Mouse (Mus musculus) CH12.LX (cell line): ENCODE results near the gene Agxt.

Experiments used
- BHLHE40 ChIP-seq: IDR thresholded peaks from 2 replicates; pipeline ENCODE4 v1.6.1; 2011; ENCODE audit warnings: mild to moderate bottlenecking, low read depth, low read length, improper control_type of control experiment
- CHD1 ChIP-seq: IDR thresholded peaks from 2 replicates; pipeline ENCODE4 v1.6.1; 2012; ENCODE audit warnings: low read depth, low read length, improper control_type of control experiment, inconsistent platforms
- CTCF ChIP-seq, 2 experiments: IDR thresholded peaks in 1 of 2; conservative IDR thresholded peaks in 1 of 2; 2 replicates each; pipeline ENCODE4 v1.5.1; 2011 to 2012; ENCODE audit warnings: low read depth in 2 of 2, low read length in 2 of 2, improper control_type of control experiment in 1 of 2, inconsistent platforms in 1 of 2, mild to moderate bottlenecking in 1 of 2, moderate library complexity in 1 of 2
- EP300 ChIP-seq: IDR thresholded peaks from 2 replicates; pipeline ENCODE4 v1.6.1; 2011; ENCODE audit warnings: low read length, improper control_type of control experiment
- GABPA ChIP-seq: IDR thresholded peaks from 2 replicates; pipeline ENCODE4 v1.6.1; 2012; ENCODE audit warnings: low read depth, low read length, improper control_type of control experiment, inconsistent platforms; ENCODE audit not compliant: insufficient replicate concordance
- MAFK ChIP-seq: IDR thresholded peaks from 2 replicates; pipeline ENCODE4 v1.6.1; 2011; ENCODE audit warnings: low read length, improper control_type of control experiment; ENCODE audit not compliant: insufficient replicate concordance
- MXI1 ChIP-seq: IDR thresholded peaks from 2 replicates; pipeline ENCODE4 v1.6.1; 2011; ENCODE audit warnings: mild to moderate bottlenecking, low read depth, low read length, improper control_type of control experiment
- MYC ChIP-seq: IDR thresholded peaks from 2 replicates; pipeline ENCODE4 v1.6.1; 2011; ENCODE audit warnings: low read depth, mild to moderate bottlenecking, improper control_type of control experiment, low read length
- POLR2A ChIP-seq: IDR thresholded peaks from 2 replicates; pipeline ENCODE4 v1.6.1; 2011; ENCODE audit warnings: low read depth, mild to moderate bottlenecking, improper control_type of control experiment, low read length
- SIN3A ChIP-seq: IDR thresholded peaks from 2 replicates; pipeline ENCODE4 v1.6.1; 2012; ENCODE audit warnings: low read length, improper control_type of control experiment, inconsistent platforms
- USF1 ChIP-seq: IDR thresholded peaks from 2 replicates; pipeline ENCODE4 v1.6.1; 2014; ENCODE audit warnings: low read depth, mild to moderate bottlenecking, inconsistent platforms, low read length, improper control_type of control experiment
- ZKSCAN1 ChIP-seq: IDR thresholded peaks from 2 replicates; pipeline ENCODE4 v1.6.1; 2012; ENCODE audit warnings: low read depth, inconsistent platforms, low read length, improper control_type of control experiment, borderline replicate concordance

GRCm38 (mm10) chr1:93098956-93099355, 36.1 kb upstream of the Agxt start:
- TF ChIP-seq USF1 = no peak
- no peak for TF ChIP-seq GABPA
- no peak for TF ChIP-seq MYC
- TF ChIP-seq ZKSCAN1 = no peak
- TF ChIP-seq BHLHE40 = no peak
- no peak for TF ChIP-seq CTCF (conservative IDR thresholded peaks at IDR 0.05 in 1 of 2, IDR thresholded peaks at IDR 0.05 in 1 of 2; ENCODE audit: low read depth in 2 of 2, low read length in 2 of 2)
- TF ChIP-seq SIN3A = no peak
- no peak for TF ChIP-seq POLR2A
- TF ChIP-seq MAFK = no peak
- no peak for TF ChIP-seq MXI1
- no peak for TF ChIP-seq CHD1
- TF ChIP-seq EP300 = no peak
